Mouse (Mus musculus) liver, embryonic 11.5 days (tissue): ENCODE results near the gene Map7d1. TPM values are rescaled to one million over a fixed set of nuclear protein-coding genes. Genes with fewer than 3 reads are reported as not detected.

Experiments used
- ATAC-seq: fragments of 200-750 bp; cut with Nextera tagmentation; replicated peaks from 2 replicates; pipeline ENCODE4 v1.8.0; 2017; ENCODE audit warnings: moderate number of reproducible peaks, mild to moderate bottlenecking, moderate TSS enrichment, moderate library complexity; ENCODE audit not compliant: low FRiP score
- DNase-seq: peaks from one replicate; pipeline ENCODE4 v3.0.0-alpha.2; 2017; ENCODE audit warnings: low spot score
- H3K27ac ChIP-seq: fragments of 300-500 bp; sonication (generic); 2 replicates; pipeline ENCODE4 v1.5.1; 2014; ENCODE audit warnings: mild to moderate bottlenecking, low read depth, low read length, control low read depth
- H3K27me3 ChIP-seq: fragments of 300-500 bp; sonication (generic); replicated peaks from 2 replicates; pipeline ENCODE4 v1.6.1; 2014; ENCODE audit warnings: low read length, mixed read lengths; ENCODE audit not compliant: control insufficient read depth, insufficient read depth
- H3K36me3 ChIP-seq: fragments of 300-500 bp; sonication (generic); 2 replicates; pipeline ENCODE4 v1.6.1; 2014; ENCODE audit warnings: mild to moderate bottlenecking, low read length, moderate library complexity, mixed read lengths; ENCODE audit not compliant: control insufficient read depth, insufficient read depth
- H3K4me1 ChIP-seq: fragments of 300-500 bp; sonication (generic); replicated peaks from 2 replicates; pipeline ENCODE4 v1.6.1; 2014; ENCODE audit warnings: low read length, mixed read lengths; ENCODE audit not compliant: control insufficient read depth, insufficient read depth
- H3K4me2 ChIP-seq: fragments of 300-500 bp; sonication (generic); 2 replicates; pipeline ENCODE4 v1.6.1; 2014; ENCODE audit warnings: mild to moderate bottlenecking, control low read depth, moderate library complexity
- H3K4me3 ChIP-seq: fragments of 300-500 bp; sonication (generic); 2 replicates; pipeline ENCODE4 v1.5.1; 2014; ENCODE audit warnings: low read depth, low read length, control low read depth
- H3K9ac ChIP-seq: fragments of 300-500 bp; sonication (generic); 2 replicates; pipeline ENCODE4 v1.6.1; 2014; ENCODE audit warnings: low read depth, low read length, control low read depth
- H3K9me3 ChIP-seq: fragments of 300-500 bp; sonication (generic); 2 replicates; pipeline ENCODE4 v1.6.1; 2016; ENCODE audit warnings: low read length, inconsistent platforms, mixed read lengths; ENCODE audit not compliant: control insufficient read depth
- whole genome bisulfite sequencing: fragments of 180-500 bp; shearing (Covaris S2); extraction: QIAGEN DNeasy Blood & Tissue Kit; methylation state at CpG from one replicate; pipeline ENCODE4 v1.1.7; 2014; 5-methylcytosine and 5-hydroxymethylcytosine counted together
- polyA plus RNA-seq: library from polyadenylated mRNA; unstranded; fragments of >200 nt; fragmentation: Nextera tagmentation; extraction: Ambion mirVana; gene quantifications from 2 replicates; pipeline ENCODE4 v1.2.1, GENCODE M21; 2014

The Map7d1 gene
- polyA plus RNA-seq: 26.5 and 28.9 TPM in 2 replicates

GRCm38 (mm10) chr4:126256131-126256791 lies at the start of gene Map7d1:
TSS of gene Map7d1 (minus strand) at chr4:126256343.
- ATAC-seq (peak; percentile 84), DNase-seq (peak; percentile 90)
- H3K27ac ChIP-seq: peak within 1 kb of the TSS; percentile 82
- peak within 1 kb of the TSS; percentile 84 for H3K9ac ChIP-seq
- H3K4me1 ChIP-seq: peaks cover 55% of the 10 kb centered on the region
- no peaks in the 10 kb centered on the region; the same call in 1 of the 2 replicates for H3K27me3 ChIP-seq
- no peaks in the 10 kb centered on the region for H3K9me3 ChIP-seq
- no peaks in the 10 kb centered on the region; the same call in 1 of the 2 replicates for H3K36me3 ChIP-seq
- WGBS: under 1% methylated on average over 58 of the region's 59 CpGs
- peak within 1 kb of the TSS; percentile 90 for H3K4me3 ChIP-seq
- H3K4me2 ChIP-seq: peak within 1 kb of the TSS; percentile 94

- no peak for DNase-seq
- Histone ChIP-seq H3K9me3 (no peaks in the 10 kb centered on the region), H3K27ac (no peak overlapping the region), H3K36me3 (no peaks in the 10 kb centered on the region), H3K4me1 (peaks cover 3% of the 10 kb centered on the region; the same call in 1 of the 2 replicates), H3K4me2 (no peak overlapping the region), H3K27me3 (peaks cover 35% of the 10 kb centered on the region), H3K9ac (no peak overlapping the region), H3K4me3 (no peak overlapping the region)
- WGBS: 73% methylated on average over 1 of the region's 1 CpGs
- ATAC-seq: no peak
Measured at GRCm38 (mm10) chr4:126305428-126305827, 49.3 kb upstream of the Map7d1 start.

- ATAC-seq (no peak), DNase-seq (no peak)
- Histone ChIP-seq H3K4me2 (no peak overlapping the region), H3K27ac (no peak overlapping the region), H3K4me3 (no peak overlapping the region), H3K4me1 (0 out of 2 replicates have a peak, but pooled peaks cover 3% of the 10 kb centered on the region), H3K9ac (no peak overlapping the region), H3K9me3 (no peaks in the 10 kb centered on the region), H3K36me3 (no peaks in the 10 kb centered on the region), H3K27me3 (peaks cover 49% of the 10 kb centered on the region)
- WGBS: 61% methylated on average over 4 of the region's 4 CpGs
Measured at GRCm38 (mm10) chr4:126303877-126304276, 47.7 kb upstream of the Map7d1 start.

GRCm38 (mm10) chr4:126301584-126302309 lies 45.6 kb upstream of the Map7d1 start:
- Histone ChIP-seq H3K9me3 (no peaks in the 10 kb centered on the region), H3K9ac (no peak overlapping the region), H3K36me3 (no peaks in the 10 kb centered on the region), H3K4me1 (peaks cover 6% of the 10 kb centered on the region; the same call in 1 of the 2 replicates), H3K4me3 (peak overlapping the region; percentile 40), H3K27ac (no peak overlapping the region), H3K4me2 (peak overlapping the region; percentile 59), H3K27me3 (peaks cover 70% of the 10 kb centered on the region)
- ATAC-seq: no peak
- WGBS: 10% methylated on average over 27 of the region's 27 CpGs
- DNase-seq: no peak

- Histone ChIP-seq H3K4me3 (peak overlapping the region; percentile 40), H3K9ac (no peak overlapping the region), H3K27me3 (peaks cover 77% of the 10 kb centered on the region), H3K27ac (no peak overlapping the region), H3K4me1 (peaks cover 6% of the 10 kb centered on the region; the same call in 1 of the 2 replicates), H3K9me3 (no peaks in the 10 kb centered on the region), H3K4me2 (peak overlapping the region; percentile 59), H3K36me3 (no peaks in the 10 kb centered on the region)
- ATAC-seq (no peak), DNase-seq (no peak)
- WGBS: 2% methylated on average over 50 of the region's 50 CpGs
Measured at GRCm38 (mm10) chr4:126300916-126301583, 44.9 kb upstream of the Map7d1 start.

- Histone ChIP-seq H3K27ac (no peak overlapping the region), H3K9me3 (no peaks in the 10 kb centered on the region), H3K4me3 (peak overlapping the region; percentile 36), H3K4me2 (peak overlapping the region; percentile 71), H3K4me1 (peaks cover 6% of the 10 kb centered on the region; the same call in 1 of the 2 replicates), H3K9ac (peak overlapping the region; percentile 2; the same call in 1 of the 2 replicates), H3K36me3 (no peaks in the 10 kb centered on the region), H3K27me3 (peaks cover 62% of the 10 kb centered on the region)
- peak; percentile 56 for DNase-seq
- no peak for ATAC-seq
- 2% methylated on average over 34 of the region's 34 CpGs for WGBS
Measured at GRCm38 (mm10) chr4:126296617-126297101, 40.5 kb upstream of the Map7d1 start.

GRCm38 (mm10) chr4:126295937-126296336 lies 39.8 kb upstream of the Map7d1 start:
- peaks cover 59% of the 10 kb centered on the region for H3K27me3 ChIP-seq
- ATAC-seq: no peak
- 32% methylated on average over 4 of the region's 4 CpGs for WGBS

GRCm38 (mm10) chr4:126295152-126295551 lies 39.0 kb upstream of the Map7d1 start:
- 58% methylated on average over 6 of the region's 6 CpGs for WGBS
- Histone ChIP-seq H3K27ac (no peak overlapping the region), H3K4me3 (no peak overlapping the region), H3K4me1 (peaks cover 2% of the 10 kb centered on the region; the same call in 1 of the 2 replicates), H3K4me2 (no peak overlapping the region), H3K9ac (no peak overlapping the region), H3K9me3 (no peaks in the 10 kb centered on the region), H3K36me3 (no peaks in the 10 kb centered on the region), H3K27me3 (peaks cover 58% of the 10 kb centered on the region)
- no peak for ATAC-seq
- DNase-seq: no peak

More at GRCm38 (mm10) chr4:126295937-126296336, 39.8 kb upstream of the Map7d1 start:
- Histone ChIP-seq H3K4me1 (peaks cover 3% of the 10 kb centered on the region; the same call in 1 of the 2 replicates), H3K9ac (no peak overlapping the region), H3K36me3 (no peaks in the 10 kb centered on the region), H3K4me3 (no peak overlapping the region), H3K27ac (no peak overlapping the region), H3K4me2 (no peak overlapping the region), H3K9me3 (no peaks in the 10 kb centered on the region)
- no peak for DNase-seq
